Mouse (Mus musculus) forebrain, postnatal 0 days (tissue): ENCODE results near the gene Azgp1. TPM values are rescaled to one million over a fixed set of nuclear protein-coding genes. Genes with fewer than 3 reads are reported as not detected.

Experiments used
- ATAC-seq: fragments of 200-750 bp; cut with Nextera tagmentation; 2 replicates; pipeline ENCODE4 v1.8.0; 2017; ENCODE audit warnings: mild to moderate bottlenecking, moderate library complexity
- DNase-seq: peaks from one replicate; pipeline ENCODE4 v3.0.0-alpha.2; 2015
- H3K27ac ChIP-seq: fragments of 300-500 bp; sonication (generic); 2 replicates; pipeline ENCODE4 v1.5.1; 2014; ENCODE audit warnings: low read depth, mild to moderate bottlenecking, antibody characterized with exemption, low read length, moderate library complexity, mixed read lengths
- H3K27me3 ChIP-seq: fragments of 300-500 bp; sonication (generic); 2 replicates; pipeline ENCODE4 v1.6.1; 2014; ENCODE audit warnings: mild to moderate bottlenecking, low read length, mixed read lengths; ENCODE audit not compliant: insufficient read depth
- H3K36me3 ChIP-seq: fragments of 300-500 bp; sonication (generic); 2 replicates; pipeline ENCODE4 v1.6.1; 2014; ENCODE audit warnings: mild to moderate bottlenecking, moderate library complexity; ENCODE audit not compliant: insufficient read depth
- H3K4me1 ChIP-seq: fragments of 300-500 bp; sonication (generic); 2 replicates; pipeline ENCODE4 v1.6.1; 2014; ENCODE audit warnings: antibody characterized with exemption; ENCODE audit not compliant: insufficient read depth
- H3K4me2 ChIP-seq: fragments of 300-500 bp; sonication (generic); 2 replicates; pipeline ENCODE4 v1.6.1; 2014; ENCODE audit warnings: low read depth, mild to moderate bottlenecking, moderate library complexity
- H3K4me3 ChIP-seq: fragments of 300-500 bp; sonication (generic); 2 replicates; pipeline ENCODE4 v1.5.1; 2014; ENCODE audit warnings: low read depth, low read length, mixed read lengths
- H3K9ac ChIP-seq: fragments of 300-500 bp; sonication (generic); 2 replicates; pipeline ENCODE4 v1.6.1; 2014; ENCODE audit warnings: mild to moderate bottlenecking
- H3K9me3 ChIP-seq: fragments of 300-500 bp; sonication (generic); 2 replicates; pipeline ENCODE4 v1.6.1; 2016; ENCODE audit warnings: low read length
- CTCF ChIP-seq: sonication (generic); IDR thresholded peaks from 2 replicates; pipeline ENCODE4 v1.5.1; 2016; ENCODE audit warnings: antibody characterized with exemption, control low read depth, low read depth
- WGBS: fragments of 180-500 bp; shearing (Covaris S2); extraction: QIAGEN DNeasy Blood & Tissue Kit; methylation state at CpG from one replicate; pipeline ENCODE4 v1.1.7; 2014; 5-methylcytosine and 5-hydroxymethylcytosine counted together
- polyA plus RNA-seq: library from polyadenylated mRNA; unstranded; fragments of >200 nt; fragmentation: Nextera tagmentation; extraction: Ambion mirVana; gene quantifications from 2 replicates; pipeline ENCODE4 v1.2.1, GENCODE M21; 2015
- total RNA-seq: library from RNA; depleted of rRNA; stranded (reverse); fragments of >200 nt; gene quantifications from 2 replicates; pipeline ENCODE4 v1.2.3, GENCODE M21; 2014

Gene Azgp1
- total and polyA plus RNA-seq, 2 experiments from 2014 or later: not detected

- H3K27ac ChIP-seq: no peak overlapping the region
- no peak overlapping the region for H3K9ac ChIP-seq
- H3K36me3 ChIP-seq: no peaks in the 10 kb centered on the region
- ATAC-seq (no peak), DNase-seq (no peak)
- no peaks in the 10 kb centered on the region for H3K4me1 ChIP-seq
- H3K9me3 ChIP-seq: no peaks in the 10 kb centered on the region
- H3K27me3 ChIP-seq: no peaks in the 10 kb centered on the region
- no peak overlapping the region for H3K4me2 ChIP-seq
- TF ChIP-seq CTCF: no peak
- no peak overlapping the region for H3K4me3 ChIP-seq
- 95% methylated on average over 3 of the region's 3 CpGs for WGBS
Observed at GRCm38 (mm10) chr5:137956404-137956803, 24.9 kb upstream of the Azgp1 start.

- no peak for ATAC-seq
- no peak for DNase-seq
- Histone ChIP-seq H3K4me2 (no peak within 1 kb of the TSS), H3K9me3 (no peaks in the 10 kb centered on the region), H3K4me3 (no peak within 1 kb of the TSS), H3K4me1 (no peaks in the 10 kb centered on the region), H3K9ac (no peak within 1 kb of the TSS), H3K36me3 (no peaks in the 10 kb centered on the region), H3K27ac (no peak within 1 kb of the TSS), H3K27me3 (no peaks in the 10 kb centered on the region)
- WGBS: 59% methylated on average over 8 of the region's 8 CpGs
- TF ChIP-seq CTCF: no peak
Observed at GRCm38 (mm10) chr5:137962945-137963344, 18.4 kb upstream of the Azgp1 start, which contains the start of gene Gjc3. TSS of gene Gjc3 (minus strand) at chr5:137963098.

- H3K4me1 ChIP-seq: no peaks in the 10 kb centered on the region
- no peak overlapping the region for H3K9ac ChIP-seq
- H3K9me3 ChIP-seq: no peaks in the 10 kb centered on the region
- H3K4me3 ChIP-seq: no peak overlapping the region
- no peak for TF ChIP-seq CTCF
- H3K36me3 ChIP-seq: no peaks in the 10 kb centered on the region
- H3K4me2 ChIP-seq: no peak overlapping the region
- no peaks in the 10 kb centered on the region for H3K27me3 ChIP-seq
- H3K27ac ChIP-seq: no peak overlapping the region
- ATAC-seq (peak; percentile 62), DNase-seq (peak; percentile 4)
Observed at GRCm38 (mm10) chr5:137966492-137966891, 14.8 kb upstream of the Azgp1 start.

GRCm38 (mm10) chr5:137973161-137973560 lies 8.2 kb upstream of the Azgp1 start:
- Histone ChIP-seq H3K9me3 (no peaks in the 10 kb centered on the region), H3K4me3 (no peak overlapping the region), H3K4me1 (no peaks in the 10 kb centered on the region), H3K36me3 (no peaks in the 10 kb centered on the region), H3K27ac (no peak overlapping the region), H3K9ac (no peak overlapping the region), H3K4me2 (no peak overlapping the region), H3K27me3 (no peaks in the 10 kb centered on the region)
- DNase-seq (no peak), ATAC-seq (no peak)
- 78% methylated on average over 2 of the region's 2 CpGs for WGBS
- TF ChIP-seq CTCF: no peak

GRCm38 (mm10) chr5:137973738-137974137 lies 7.6 kb upstream of the Azgp1 start:
- Histone ChIP-seq H3K36me3 (no peaks in the 10 kb centered on the region), H3K27me3 (no peaks in the 10 kb centered on the region), H3K9me3 (no peaks in the 10 kb centered on the region), H3K4me1 (no peaks in the 10 kb centered on the region), H3K27ac (no peak overlapping the region), H3K4me3 (no peak overlapping the region), H3K9ac (no peak overlapping the region), H3K4me2 (no peak overlapping the region)
- TF ChIP-seq CTCF: peak; percentile 68
- ATAC-seq (no peak), DNase-seq (peak; percentile 17)
- 55% methylated on average over 3 of the region's 3 CpGs for WGBS

- TF ChIP-seq CTCF: no peak
Observed at GRCm38 (mm10) chr5:137974724-137975123, 6.6 kb upstream of the Azgp1 start.

GRCm38 (mm10) chr5:137975434-137975833 lies 5.9 kb upstream of the Azgp1 start:
- Histone ChIP-seq H3K4me1 (no peaks in the 10 kb centered on the region), H3K4me3 (no peak overlapping the region), H3K4me2 (no peak overlapping the region), H3K36me3 (no peaks in the 10 kb centered on the region), H3K9ac (no peak overlapping the region), H3K27me3 (no peaks in the 10 kb centered on the region), H3K9me3 (no peaks in the 10 kb centered on the region), H3K27ac (no peak overlapping the region)
- 54% methylated on average over 1 of the region's 1 CpGs for WGBS
- ATAC-seq (no peak), DNase-seq (no peak)
- no peak for TF ChIP-seq CTCF

More at GRCm38 (mm10) chr5:137974724-137975123, 6.6 kb upstream of the Azgp1 start:
- no peak overlapping the region for H3K27ac ChIP-seq
- no peak overlapping the region for H3K4me3 ChIP-seq
- H3K9ac ChIP-seq: no peak overlapping the region
- H3K36me3 ChIP-seq: no peaks in the 10 kb centered on the region
- no peak overlapping the region for H3K4me2 ChIP-seq
- ATAC-seq: no peak
- H3K9me3 ChIP-seq: no peaks in the 10 kb centered on the region
- no peak for DNase-seq
- WGBS: 61% methylated on average over 3 of the region's 3 CpGs
- H3K4me1 ChIP-seq: no peaks in the 10 kb centered on the region
- no peaks in the 10 kb centered on the region for H3K27me3 ChIP-seq

GRCm38 (mm10) chr5:137977291-137977690 lies 4.0 kb upstream of the Azgp1 start:
- H3K36me3 ChIP-seq: no peaks in the 10 kb centered on the region
- no peak overlapping the region for H3K9ac ChIP-seq
- no peaks in the 10 kb centered on the region for H3K27me3 ChIP-seq
- H3K9me3 ChIP-seq: no peaks in the 10 kb centered on the region
- H3K27ac ChIP-seq: no peak overlapping the region
- DNase-seq: no peak
- no peak for TF ChIP-seq CTCF
- 31% methylated on average over 1 of the region's 1 CpGs for WGBS
- no peak for ATAC-seq
- H3K4me2 ChIP-seq: no peak overlapping the region
- H3K4me1 ChIP-seq: no peaks in the 10 kb centered on the region
- no peak overlapping the region for H3K4me3 ChIP-seq
